Mouse (Mus musculus) lung, postnatal 0 days (tissue): ENCODE results near the gene Gm45021. TPM values are rescaled to one million over a fixed set of nuclear protein-coding genes. Genes with fewer than 3 reads are reported as not detected.

Experiments used
- ATAC-seq: fragments of 200-750 bp; cut with Nextera tagmentation; 2 replicates; pipeline ENCODE4 v1.8.0; 2017; ENCODE audit warnings: moderate library complexity
- DNase-seq: peaks from one replicate; pipeline ENCODE4 v3.0.0-alpha.2; 2016; ENCODE audit warnings: low spot score
- H3K27ac ChIP-seq: fragments of 300-500 bp; sonication (generic); 2 replicates; pipeline ENCODE4 v1.5.1; 2014; ENCODE audit warnings: antibody characterized with exemption, mild to moderate bottlenecking, low read length, mixed read lengths
- H3K27me3 ChIP-seq: fragments of 300-500 bp; sonication (generic); replicated peaks from 2 replicates; pipeline ENCODE4 v1.6.1; 2014; ENCODE audit warnings: low read length, mixed read lengths; ENCODE audit not compliant: insufficient read depth
- H3K36me3 ChIP-seq: fragments of 300-500 bp; sonication (generic); 2 replicates; pipeline ENCODE4 v1.6.1; 2014; ENCODE audit warnings: low read length, mixed read lengths; ENCODE audit not compliant: insufficient read depth
- H3K4me1 ChIP-seq: fragments of 300-500 bp; sonication (generic); 2 replicates; pipeline ENCODE4 v1.6.1; 2014; ENCODE audit warnings: antibody characterized with exemption, low read depth, low read length, mixed read lengths; ENCODE audit not compliant: insufficient read depth
- H3K4me2 ChIP-seq: fragments of 300-500 bp; sonication (generic); replicated peaks from 2 replicates; pipeline ENCODE4 v1.6.1; 2014; ENCODE audit warnings: low read depth, mild to moderate bottlenecking, low read length, moderate library complexity, mixed read lengths
- H3K4me3 ChIP-seq: fragments of 300-500 bp; sonication (generic); 2 replicates; pipeline ENCODE4 v1.5.1; 2014; ENCODE audit warnings: low read depth, low read length
- H3K9ac ChIP-seq: fragments of 300-500 bp; sonication (generic); replicated peaks from 2 replicates; pipeline ENCODE4 v1.6.1; 2014; ENCODE audit warnings: low read depth, mild to moderate bottlenecking
- H3K9me3 ChIP-seq: fragments of 300-500 bp; sonication (generic); 2 replicates; pipeline ENCODE4 v1.6.1; 2016; ENCODE audit warnings: low read length, mixed read lengths
- CTCF ChIP-seq: IDR thresholded peaks from 2 replicates; pipeline ENCODE4 v1.5.1; 2016; ENCODE audit warnings: antibody characterized with exemption, mild to moderate bottlenecking
- EP300 ChIP-seq: IDR thresholded peaks from 2 replicates; pipeline ENCODE4 v1.6.1; 2016; ENCODE audit warnings: antibody characterized with exemption, mild to moderate bottlenecking, control low read depth
- WGBS: fragments of 180-500 bp; shearing (Covaris S2); extraction: QIAGEN DNeasy Blood & Tissue Kit; methylation state at CpG from one replicate; pipeline ENCODE4 v1.1.7; 2014; 5-methylcytosine and 5-hydroxymethylcytosine counted together
- polyA plus RNA-seq: library from polyadenylated mRNA; unstranded; fragments of >200 nt; fragmentation: Nextera tagmentation; extraction: Ambion mirVana; gene quantifications from 2 replicates; pipeline ENCODE4 v1.2.1, GENCODE M21; 2015

Gene Gm45021
- polyA plus RNA-seq, 1 experiment from 2014 or later: not detected

DNA sequence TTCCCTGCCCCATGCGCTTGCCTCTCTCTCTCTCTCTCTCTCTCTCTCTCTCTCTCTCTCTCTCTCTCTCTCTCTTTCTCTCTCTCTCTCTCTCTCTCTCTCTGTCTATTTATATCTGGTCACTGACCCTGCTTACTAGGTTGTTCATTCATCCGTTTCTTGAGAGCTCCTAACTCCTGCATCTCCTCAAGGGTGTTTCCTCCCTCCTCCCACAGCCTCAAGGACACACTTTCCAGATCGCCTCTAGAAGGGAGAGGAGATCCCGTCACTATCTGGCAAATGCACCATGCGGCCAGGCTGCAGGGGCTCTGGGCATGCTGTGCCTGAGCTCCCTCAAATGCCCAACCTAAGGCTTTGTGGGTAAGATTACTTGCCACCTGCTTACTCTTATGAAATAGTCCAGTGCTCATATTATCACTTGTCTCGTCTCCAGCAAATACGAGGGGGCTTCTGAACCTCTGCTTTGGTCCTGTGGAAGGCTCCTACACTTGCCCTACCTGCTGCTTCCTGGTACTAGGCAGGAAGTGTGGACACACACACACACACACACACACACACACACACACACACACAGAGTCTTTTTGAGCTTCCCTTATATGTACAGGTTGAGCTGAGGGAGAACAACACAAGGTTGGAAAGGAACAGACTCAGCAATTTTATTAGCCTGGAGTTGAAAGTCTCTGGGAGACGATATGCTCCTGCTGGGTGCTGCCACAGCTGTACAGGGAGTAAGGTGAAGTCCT is 20.2 kb upstream of the Gm45021 start:
- Histone ChIP-seq H3K9ac (no peak overlapping the region), H3K4me1 (peaks cover 9% of the 10 kb centered on the region; the same call in 1 of the 2 replicates), H3K9me3 (no peaks in the 10 kb centered on the region), H3K36me3 (no peaks in the 10 kb centered on the region), H3K4me3 (no peak overlapping the region), H3K27ac (no peak overlapping the region), H3K4me2 (no peak overlapping the region), H3K27me3 (no peaks in the 10 kb centered on the region)
- no peak for TF ChIP-seq EP300
- TF ChIP-seq CTCF: no peak
- no peak for DNase-seq
- WGBS: 65% methylated on average over 8 of the region's 8 CpGs
- no peak for ATAC-seq

DNA sequence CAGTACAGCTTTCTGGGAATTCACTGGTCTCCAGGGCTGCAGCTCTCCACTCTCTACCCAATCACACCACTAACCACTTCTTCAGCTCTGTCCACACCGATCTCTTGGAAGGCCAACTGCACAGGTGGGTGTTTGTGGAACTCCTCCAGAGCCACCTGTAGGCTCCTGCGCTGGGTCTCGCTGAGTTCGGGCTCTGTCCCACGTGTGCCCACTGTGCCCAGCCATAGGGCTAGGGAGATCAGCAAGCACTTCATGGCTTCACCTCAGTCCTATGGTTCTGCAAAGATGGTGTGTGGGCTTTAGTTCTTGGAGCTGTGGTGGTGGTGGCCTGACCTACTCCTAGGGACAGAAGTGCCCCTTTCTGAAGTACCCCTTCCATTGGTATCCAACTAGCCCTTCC is 17.4 kb upstream of the Gm45021 start:
- peak overlapping the region; percentile 40 for H3K4me2 ChIP-seq
- ATAC-seq (no peak), DNase-seq (no peak)
- peaks cover 9% of the 10 kb centered on the region; the same call in 1 of the 2 replicates for H3K4me1 ChIP-seq
- H3K36me3 ChIP-seq: no peaks in the 10 kb centered on the region
- TF ChIP-seq EP300 (no peak), CTCF (no peak)
- no peaks in the 10 kb centered on the region for H3K27me3 ChIP-seq
- peak overlapping the region; percentile 19; the same call in 1 of the 2 replicates for H3K9ac ChIP-seq
- WGBS: 92% methylated on average over 5 of the region's 5 CpGs
- peak overlapping the region; percentile 15 for H3K4me3 ChIP-seq
- peak overlapping the region; percentile 63 for H3K27ac ChIP-seq
- no peaks in the 10 kb centered on the region for H3K9me3 ChIP-seq

DNA sequence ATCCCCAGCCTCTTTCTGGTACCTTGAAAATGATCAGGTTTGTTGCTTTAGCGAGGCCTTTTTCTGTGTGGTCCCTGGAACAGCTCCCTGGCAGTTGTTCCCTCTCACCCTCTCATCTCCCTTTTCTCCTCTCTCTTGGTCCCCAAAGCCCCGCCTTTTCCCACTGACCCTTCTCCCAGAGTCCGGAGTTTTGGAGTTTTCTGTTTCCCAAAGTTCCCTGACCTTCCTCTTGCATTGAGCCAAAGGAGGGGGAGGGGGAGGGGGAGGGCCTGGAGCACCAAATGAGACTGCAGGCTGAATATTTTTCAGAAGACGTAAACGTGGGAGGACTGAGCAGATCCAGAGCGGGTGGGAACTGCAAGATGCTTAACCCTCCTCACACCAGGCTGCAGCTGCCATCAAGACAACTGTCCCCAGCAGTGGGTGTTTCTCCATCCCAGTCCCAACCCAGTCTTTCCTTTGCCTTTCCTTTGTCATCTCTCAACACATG is 16.8 kb upstream of the Gm45021 start, which contains the start of gene Rarres2:
Gene Rarres2 (minus strand): TSS at position 218 of the 490 bp plus-strand sequence.
- Histone ChIP-seq H3K9me3 (no peaks in the 10 kb centered on the region), H3K4me3 (peak within 1 kb of the TSS; percentile 15), H3K36me3 (no peaks in the 10 kb centered on the region), H3K27me3 (no peaks in the 10 kb centered on the region), H3K9ac (peak within 1 kb of the TSS; percentile 19; the same call in 1 of the 2 replicates), H3K4me1 (peaks cover 9% of the 10 kb centered on the region; the same call in 1 of the 2 replicates), H3K4me2 (peak within 1 kb of the TSS; percentile 40), H3K27ac (peak within 1 kb of the TSS; percentile 63)
- 21% methylated on average over 6 of the region's 6 CpGs for WGBS
- ATAC-seq: peak; percentile 83
- TF ChIP-seq EP300: no peak
- TF ChIP-seq CTCF: no peak
- peak; percentile 75 for DNase-seq

DNA sequence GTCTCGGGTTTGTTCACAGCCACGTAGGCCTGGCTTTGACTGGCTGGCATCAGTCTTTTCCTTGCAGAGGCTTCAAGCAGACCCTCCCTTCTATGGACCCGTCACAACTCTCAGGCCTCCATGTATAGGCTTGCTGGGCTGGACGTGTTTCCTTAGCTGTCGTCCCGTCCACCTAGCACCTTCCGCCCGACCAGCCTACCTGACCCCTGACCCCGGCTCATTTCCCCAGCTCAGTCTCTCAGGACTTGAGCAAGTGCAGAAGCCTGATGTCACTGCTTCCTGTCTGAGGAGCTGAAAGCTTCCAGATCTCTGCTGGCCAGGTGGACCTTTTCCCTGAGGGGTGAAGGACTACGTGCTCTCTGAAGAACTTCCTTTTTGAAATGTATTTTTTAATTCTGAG is 16.1 kb upstream of the Gm45021 start:
- Histone ChIP-seq H3K9ac (no peak overlapping the region), H3K4me3 (no peak overlapping the region), H3K4me1 (peaks cover 8% of the 10 kb centered on the region; the same call in 1 of the 2 replicates), H3K4me2 (no peak overlapping the region), H3K27ac (peak overlapping the region; percentile 55), H3K27me3 (no peaks in the 10 kb centered on the region), H3K36me3 (no peaks in the 10 kb centered on the region), H3K9me3 (no peaks in the 10 kb centered on the region)
- ATAC-seq (peak; percentile 34), DNase-seq (peak; percentile 46)
- 31% methylated on average over 10 of the region's 10 CpGs for WGBS
- TF ChIP-seq CTCF (no peak), EP300 (no peak)

DNA sequence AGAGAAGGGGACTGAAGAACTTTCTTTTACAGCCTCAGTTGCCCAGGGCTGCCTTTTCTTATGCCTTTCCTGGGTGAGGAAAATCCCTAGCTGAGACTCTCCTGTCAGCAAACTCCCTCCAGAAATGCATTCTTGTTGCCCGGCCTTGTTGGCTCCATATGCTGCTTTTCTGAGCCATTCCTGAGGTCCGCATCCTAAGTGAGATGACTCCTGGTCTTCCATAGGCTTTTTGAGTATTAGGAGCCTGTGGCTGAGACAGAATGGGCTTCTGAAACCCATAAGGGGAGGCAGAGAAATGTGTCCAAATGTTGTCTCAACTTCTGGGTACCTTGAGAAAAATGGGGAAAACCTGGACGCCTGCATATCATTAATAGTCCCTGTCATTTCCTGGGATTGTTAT is 15.4 kb upstream of the Gm45021 start:
- ATAC-seq (no peak), DNase-seq (no peak)
- Histone ChIP-seq H3K4me1 (0 out of 2 replicates have a peak, but pooled peaks cover 6% of the 10 kb centered on the region), H3K27ac (no peak overlapping the region), H3K4me3 (no peak overlapping the region), H3K27me3 (no peaks in the 10 kb centered on the region), H3K9me3 (no peaks in the 10 kb centered on the region), H3K9ac (no peak overlapping the region), H3K4me2 (no peak overlapping the region), H3K36me3 (no peaks in the 10 kb centered on the region)
- TF ChIP-seq EP300: no peak
- TF ChIP-seq CTCF: no peak
- 66% methylated on average over 3 of the region's 3 CpGs for WGBS

DNA sequence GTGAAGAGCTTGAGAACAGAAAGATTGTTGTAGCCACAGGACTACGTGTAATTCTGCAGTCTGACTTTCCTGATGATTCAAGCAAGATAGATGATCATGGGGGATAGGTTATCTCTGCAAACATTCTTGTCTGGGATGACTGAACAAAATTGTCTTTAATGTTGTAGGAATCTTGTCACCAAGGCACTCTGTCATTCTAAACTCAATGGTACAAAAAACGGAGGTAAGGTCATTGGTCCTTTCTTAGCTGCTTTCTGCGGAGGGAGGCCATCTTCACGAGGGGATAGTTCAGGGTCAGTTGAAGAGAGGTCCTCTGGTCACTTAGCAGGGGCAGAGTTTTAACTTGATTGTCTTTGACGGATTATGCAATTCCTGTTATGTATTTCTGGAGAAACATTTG is 10.7 kb upstream of the Gm45021 start:
- 22% methylated on average over 5 of the region's 5 CpGs for WGBS
- H3K36me3 ChIP-seq: no peaks in the 10 kb centered on the region
- H3K4me2 ChIP-seq: no peak overlapping the region
- H3K27me3 ChIP-seq: no peaks in the 10 kb centered on the region
- peak overlapping the region; percentile 60 for H3K27ac ChIP-seq
- DNase-seq: no peak
- H3K9ac ChIP-seq: no peak overlapping the region
- TF ChIP-seq EP300 (no peak), CTCF (no peak)
- H3K4me3 ChIP-seq: no peak overlapping the region
- H3K9me3 ChIP-seq: no peaks in the 10 kb centered on the region
- H3K4me1 ChIP-seq: no peaks in the 10 kb centered on the region
- no peak for ATAC-seq
